Mouse (Mus musculus) myocyte (in vitro differentiated cells): ENCODE results near the gene Ntrk3. TPM values are rescaled to one million over a fixed set of nuclear protein-coding genes. Genes with fewer than 3 reads are reported as not detected.

Source experiments
- H3K27me3 ChIP-seq: one replicate; pipeline ENCODE4 v1.6.1; 2011; ENCODE audit not compliant: control insufficient read depth, insufficient read depth, insufficient read length
- H3K36me3 ChIP-seq: one replicate; pipeline ENCODE4 v1.6.1; 2011; ENCODE audit not compliant: control insufficient read depth, insufficient read depth
- H3K4me2 ChIP-seq: one replicate; pipeline ENCODE4 v1.6.1; 2011; ENCODE audit warnings: low read depth, control low read depth
- H3K4me3 ChIP-seq: one replicate; pipeline ENCODE4 v1.5.1; 2011; ENCODE audit warnings: mild to moderate bottlenecking, control low read depth, moderate library complexity
- H3K79me2 ChIP-seq: one replicate; pipeline ENCODE4 v1.6.1; 2011; ENCODE audit not compliant: control insufficient read depth, insufficient read depth
- H3ac ChIP-seq: one replicate; pipeline ENCODE4 v1.6.1; 2011; ENCODE audit not compliant: control insufficient read depth, insufficient read length
- CEBPB ChIP-seq: IDR thresholded peaks from 2 replicates; pipeline ENCODE4 v1.6.1; 2011; ENCODE audit warnings: mild to moderate bottlenecking, moderate library complexity; ENCODE audit not compliant: poor library complexity, insufficient read depth, severe bottlenecking
- E2F4 ChIP-seq: IDR thresholded peaks from one replicate; pipeline ENCODE4 v1.6.1; 2011; ENCODE audit warnings: mild to moderate bottlenecking, control low read depth, moderate library complexity; ENCODE audit not compliant: insufficient read depth
- MAX ChIP-seq: IDR thresholded peaks from one replicate; pipeline ENCODE4 v1.6.1; 2011; ENCODE audit warnings: low read depth, mild to moderate bottlenecking, control low read depth
- MYOD1 ChIP-seq, 3 experiments: IDR thresholded peaks; one replicate each; pipeline ENCODE4 v1.6.1; 2011; ENCODE audit warnings: control low read depth in 2 of 3, low read depth in 2 of 3, mild to moderate bottlenecking in 2 of 3, moderate library complexity in 1 of 3; ENCODE audit not compliant: insufficient read length in 2 of 3, control insufficient read depth in 1 of 3
- MYOG ChIP-seq, 3 experiments: IDR thresholded peaks; one replicate each; pipeline ENCODE4 v1.6.1; 2011; ENCODE audit warnings: control low read depth in 2 of 3, low read depth in 2 of 3, mild to moderate bottlenecking in 2 of 3; ENCODE audit not compliant: insufficient read length in 2 of 3, control insufficient read depth in 1 of 3, insufficient read depth in 1 of 3
- POLR2A ChIP-seq: IDR thresholded peaks from one replicate; pipeline ENCODE4 v1.6.1; 2011; ENCODE audit warnings: low read depth, mild to moderate bottlenecking, control low read depth, moderate library complexity; ENCODE audit not compliant: insufficient read length
- POLR2AphosphoS2 ChIP-seq: IDR thresholded peaks from one replicate; pipeline ENCODE4 v1.6.1; 2011; ENCODE audit warnings: low read depth, control low read depth; ENCODE audit not compliant: insufficient read length
- REST ChIP-seq: IDR thresholded peaks from one replicate; pipeline ENCODE4 v1.6.1; 2011; ENCODE audit warnings: mild to moderate bottlenecking, control low read depth, moderate library complexity; ENCODE audit not compliant: insufficient read depth, insufficient read length
- SRF ChIP-seq: IDR thresholded peaks from one replicate; pipeline ENCODE4 v1.6.1; 2011; ENCODE audit warnings: low read depth; ENCODE audit not compliant: control insufficient read depth, insufficient read length
- TCF12 ChIP-seq: IDR thresholded peaks from one replicate; pipeline ENCODE4 v1.6.1; 2011; ENCODE audit warnings: mild to moderate bottlenecking, control low read depth; ENCODE audit not compliant: poor library complexity, insufficient read depth, severe bottlenecking
- TCF3 ChIP-seq: IDR thresholded peaks from one replicate; pipeline ENCODE4 v1.6.1; 2011; ENCODE audit warnings: low read depth, control low read depth; ENCODE audit not compliant: insufficient read length
- USF1 ChIP-seq: IDR thresholded peaks from one replicate; pipeline ENCODE4 v1.6.1; 2011; ENCODE audit warnings: low read depth, mild to moderate bottlenecking, control low read depth, moderate library complexity
- polyA plus RNA-seq: library from polyadenylated mRNA; unstranded; fragments of >200 nt; fragmentation: generic; extraction: Trizol; gene quantifications from one replicate; pipeline ENCODE4 v1.2.1, GENCODE M21; 2012; ENCODE audit warnings: missing spikeins

The Ntrk3 gene
- polyA plus RNA-seq, 1 experiment: 0.17 TPM

- Histone ChIP-seq H3K27me3 (no peaks in the 10 kb centered on the region), H3ac (no peak overlapping the region), H3K36me3 (no peaks in the 10 kb centered on the region), H3K4me2 (no peak overlapping the region), H3K79me2 (no peaks in the 10 kb centered on the region), H3K4me3 (no peak overlapping the region)
- no peak for TF ChIP-seq POLR2AphosphoS2
- TF ChIP-seq SRF: no peak
- no peak for TF ChIP-seq MYOD1 (IDR thresholded peaks at IDR 0.05; ENCODE audit: control insufficient read depth in 1 of 3, insufficient read length in 2 of 3, low read depth in 2 of 3)
- TF ChIP-seq REST: no peak
- TF ChIP-seq E2F4: no peak
- no peak for TF ChIP-seq MYOG (IDR thresholded peaks at IDR 0.05; ENCODE audit: control insufficient read depth in 1 of 3, insufficient read depth in 1 of 3, insufficient read length in 2 of 3, low read depth in 2 of 3)
- no peak for TF ChIP-seq USF1
- TF ChIP-seq POLR2A: no peak
- TF ChIP-seq CEBPB: no peak
- no peak for TF ChIP-seq TCF12
- TF ChIP-seq TCF3: no peak
- TF ChIP-seq MAX: no peak
These were observed 443.5 kb downstream of the Ntrk3 start for GRCm38 (mm10) chr7:78294322-78294721.

GRCm38 (mm10) chr7:78290186-78290585 is 447.6 kb downstream of the Ntrk3 start:
- Histone ChIP-seq H3K36me3 (no peaks in the 10 kb centered on the region), H3K4me3 (no peak overlapping the region), H3ac (no peak overlapping the region), H3K27me3 (no peaks in the 10 kb centered on the region), H3K4me2 (no peak overlapping the region), H3K79me2 (no peaks in the 10 kb centered on the region)
- TF ChIP-seq REST (no peak), CEBPB (no peak), TCF12 (no peak), MYOD1 (IDR thresholded peaks at IDR 0.05; ENCODE audit: control insufficient read depth in 1 of 3, insufficient read length in 2 of 3, low read depth in 2 of 3) (no peak), TCF3 (no peak), MAX (no peak), E2F4 (no peak), MYOG (IDR thresholded peaks at IDR 0.05; ENCODE audit: control insufficient read depth in 1 of 3, insufficient read depth in 1 of 3, insufficient read length in 2 of 3, low read depth in 2 of 3) (no peak), POLR2AphosphoS2 (no peak), USF1 (no peak), SRF (no peak), POLR2A (no peak)

- H3K27me3 ChIP-seq: no peaks in the 10 kb centered on the region
- no peak overlapping the region for H3ac ChIP-seq
- no peak overlapping the region for H3K4me3 ChIP-seq
- no peaks in the 10 kb centered on the region for H3K36me3 ChIP-seq
- H3K79me2 ChIP-seq: no peaks in the 10 kb centered on the region
- TF ChIP-seq USF1: no peak
- no peak for TF ChIP-seq TCF3
- TF ChIP-seq POLR2AphosphoS2: no peak
- no peak for TF ChIP-seq POLR2A
- no peak for TF ChIP-seq TCF12
- no peak for TF ChIP-seq MYOD1 (IDR thresholded peaks at IDR 0.05; ENCODE audit: control insufficient read depth in 1 of 3, insufficient read length in 2 of 3, low read depth in 2 of 3)
- TF ChIP-seq E2F4: no peak
- no peak for TF ChIP-seq MYOG (IDR thresholded peaks at IDR 0.05; ENCODE audit: control insufficient read depth in 1 of 3, insufficient read depth in 1 of 3, insufficient read length in 2 of 3, low read depth in 2 of 3)
- no peak for TF ChIP-seq SRF
- no peak for TF ChIP-seq CEBPB
- no peak for TF ChIP-seq MAX
- no peak for TF ChIP-seq REST
- H3K4me2 ChIP-seq: no peak overlapping the region
These were observed 451.1 kb downstream of the Ntrk3 start for GRCm38 (mm10) chr7:78286516-78287238.

- Histone ChIP-seq H3ac (no peak overlapping the region), H3K36me3 (no peaks in the 10 kb centered on the region)
These were observed 468.1 kb downstream of the Ntrk3 start for GRCm38 (mm10) chr7:78269506-78270250.

More at GRCm38 (mm10) chr7:78269506-78270250, 468.1 kb downstream of the Ntrk3 start:
- H3K4me3 ChIP-seq: no peak overlapping the region
- no peaks in the 10 kb centered on the region for H3K79me2 ChIP-seq
- H3K27me3 ChIP-seq: no peaks in the 10 kb centered on the region
- TF ChIP-seq E2F4 (no peak), CEBPB (no peak), SRF (no peak), REST (no peak), MAX (no peak), POLR2AphosphoS2 (no peak), MYOD1 (IDR thresholded peaks at IDR 0.05; ENCODE audit: control insufficient read depth in 1 of 3, insufficient read length in 2 of 3, low read depth in 2 of 3) (no peak), USF1 (no peak), MYOG (IDR thresholded peaks at IDR 0.05; ENCODE audit: control insufficient read depth in 1 of 3, insufficient read depth in 1 of 3, insufficient read length in 2 of 3, low read depth in 2 of 3) (no peak), POLR2A (no peak), TCF3 (no peak), TCF12 (no peak)
- no peak overlapping the region for H3K4me2 ChIP-seq
